Mouse (Mus musculus): ENCODE measurements at regions not wholly inside any gene's neighbourhood (a gene's known extent, or its start where the extent isn't known, plus 50 kb on each side); places are given as distances from the start of the nearest gene placed in this dataset.

GRCm38 (mm10) chr12:109958357-109959085 lies 320.3 kb upstream of the Dio3 start:
- DNase-seq = peak; percentile 44
- WGBS = 52% methylated on average over 18 of the region's 18 CpGs
- Histone ChIP-seq H3K4me3 (replicated peaks; ENCODE audit: extremely low read depth, low read depth, low read length) (no peak overlapping the region), H3K4me1 (ENCODE audit: control insufficient read depth, insufficient read depth, low read length) (no peaks in the 10 kb centered on the region)
- peak; percentile 36 for TF ChIP-seq CTCF (IDR thresholded peaks at IDR 0.05; ENCODE audit: insufficient read depth, low read length)
- TF ChIP-seq POLR2A (IDR thresholded peaks at IDR 0.05; ENCODE audit: borderline replicate concordance, extremely low read depth, low read depth, low read length) = no peak

- DNase-seq = no peak
- Histone ChIP-seq H3K4me1 (ENCODE audit: control insufficient read depth, insufficient read depth, low read length) (no peaks in the 10 kb centered on the region), H3K4me3 (replicated peaks; ENCODE audit: extremely low read depth, low read depth, low read length) (no peak overlapping the region)
- TF ChIP-seq POLR2A (IDR thresholded peaks at IDR 0.05; ENCODE audit: borderline replicate concordance, extremely low read depth, low read depth, low read length) (no peak), CTCF (IDR thresholded peaks at IDR 0.05; ENCODE audit: insufficient read depth, low read length) (no peak)
- WGBS = 83% methylated on average over 12 of the region's 12 CpGs
Observed at GRCm38 (mm10) chr12:109966776-109967175, 312.1 kb upstream of the Dio3 start.

GRCm38 (mm10) chr12:109968303-109968702 lies 310.6 kb upstream of the Dio3 start:
- TF ChIP-seq CTCF (IDR thresholded peaks at IDR 0.05; ENCODE audit: insufficient read depth, low read length) = no peak
- no peak for TF ChIP-seq POLR2A (IDR thresholded peaks at IDR 0.05; ENCODE audit: borderline replicate concordance, extremely low read depth, low read depth, low read length)
- WGBS = 83% methylated on average over 7 of the region's 7 CpGs
- DNase-seq = no peak
- no peak overlapping the region for H3K4me3 ChIP-seq (replicated peaks; ENCODE audit: extremely low read depth, low read depth, low read length)
- H3K4me1 ChIP-seq (ENCODE audit: control insufficient read depth, insufficient read depth, low read length) = no peaks in the 10 kb centered on the region

- H3K4me3 ChIP-seq (replicated peaks; ENCODE audit: extremely low read depth, low read depth, low read length) = no peak overlapping the region
- TF ChIP-seq CTCF (IDR thresholded peaks at IDR 0.05; ENCODE audit: insufficient read depth, low read length) = no peak
- no peaks in the 10 kb centered on the region for H3K4me1 ChIP-seq (ENCODE audit: control insufficient read depth, insufficient read depth, low read length)
- 37% methylated on average over 3 of the region's 3 CpGs for WGBS
- no peak for DNase-seq
Observed at GRCm38 (mm10) chr12:109971508-109971907, 307.4 kb upstream of the Dio3 start.

- DNase-seq = no peak
- H3K4me3 ChIP-seq (replicated peaks; ENCODE audit: extremely low read depth, low read depth, low read length) = no peak overlapping the region
- 36% methylated on average over 5 of the region's 5 CpGs for WGBS
- H3K4me1 ChIP-seq (ENCODE audit: control insufficient read depth, insufficient read depth, low read length) = no peaks in the 10 kb centered on the region
- TF ChIP-seq CTCF (IDR thresholded peaks at IDR 0.05; ENCODE audit: insufficient read depth, low read length) = no peak
- TF ChIP-seq POLR2A (IDR thresholded peaks at IDR 0.05; ENCODE audit: borderline replicate concordance, extremely low read depth, low read depth, low read length) = no peak
Observed at GRCm38 (mm10) chr12:109972366-109973015, 306.4 kb upstream of the Dio3 start.

GRCm38 (mm10) chr12:109973598-109973997 lies 305.3 kb upstream of the Dio3 start:
- TF ChIP-seq POLR2A (IDR thresholded peaks at IDR 0.05; ENCODE audit: borderline replicate concordance, extremely low read depth, low read depth, low read length) (no peak), CTCF (IDR thresholded peaks at IDR 0.05; ENCODE audit: insufficient read depth, low read length) (no peak)

GRCm38 (mm10) chr12:109975176-109975972 lies 303.5 kb upstream of the Dio3 start:
- DNase-seq = no peak
- TF ChIP-seq POLR2A (IDR thresholded peaks at IDR 0.05; ENCODE audit: borderline replicate concordance, extremely low read depth, low read depth, low read length) (no peak), CTCF (IDR thresholded peaks at IDR 0.05; ENCODE audit: insufficient read depth, low read length) (no peak)
- 86% methylated on average over 17 of the region's 17 CpGs for WGBS
- Histone ChIP-seq H3K4me3 (replicated peaks; ENCODE audit: extremely low read depth, low read depth, low read length) (no peak overlapping the region), H3K4me1 (ENCODE audit: control insufficient read depth, insufficient read depth, low read length) (no peaks in the 10 kb centered on the region)

More at GRCm38 (mm10) chr12:109973598-109973997, 305.3 kb upstream of the Dio3 start:
- WGBS = 85% methylated on average over 4 of the region's 4 CpGs
- Histone ChIP-seq H3K4me3 (replicated peaks; ENCODE audit: extremely low read depth, low read depth, low read length) (no peak overlapping the region), H3K4me1 (ENCODE audit: control insufficient read depth, insufficient read depth, low read length) (no peaks in the 10 kb centered on the region)
- DNase-seq = no peak

GRCm38 (mm10) chr12:109984651-109985050 lies 294.2 kb upstream of the Dio3 start:
- no peak for TF ChIP-seq CTCF (IDR thresholded peaks at IDR 0.05; ENCODE audit: insufficient read depth, low read length)
- TF ChIP-seq POLR2A (IDR thresholded peaks at IDR 0.05; ENCODE audit: borderline replicate concordance, extremely low read depth, low read depth, low read length) = no peak
- 81% methylated on average over 11 of the region's 11 CpGs for WGBS
- H3K4me1 ChIP-seq (ENCODE audit: control insufficient read depth, insufficient read depth, low read length) = no peaks in the 10 kb centered on the region
- DNase-seq = no peak
- H3K4me3 ChIP-seq (replicated peaks; ENCODE audit: extremely low read depth, low read depth, low read length) = no peak overlapping the region

GRCm38 (mm10) chr12:109993410-109993809 lies 285.5 kb upstream of the Dio3 start:
- no peak for DNase-seq
- no peaks in the 10 kb centered on the region for H3K4me1 ChIP-seq (ENCODE audit: control insufficient read depth, insufficient read depth, low read length)
- WGBS = 90% methylated on average over 7 of the region's 7 CpGs
- TF ChIP-seq CTCF (IDR thresholded peaks at IDR 0.05; ENCODE audit: insufficient read depth, low read length) (no peak), POLR2A (IDR thresholded peaks at IDR 0.05; ENCODE audit: borderline replicate concordance, extremely low read depth, low read depth, low read length) (no peak)
- no peak overlapping the region for H3K4me3 ChIP-seq (replicated peaks; ENCODE audit: extremely low read depth, low read depth, low read length)

Measured in lung, adult 2 months (tissue).